Mouse (Mus musculus): ENCODE data around the gene Tor3a.

DNA sequence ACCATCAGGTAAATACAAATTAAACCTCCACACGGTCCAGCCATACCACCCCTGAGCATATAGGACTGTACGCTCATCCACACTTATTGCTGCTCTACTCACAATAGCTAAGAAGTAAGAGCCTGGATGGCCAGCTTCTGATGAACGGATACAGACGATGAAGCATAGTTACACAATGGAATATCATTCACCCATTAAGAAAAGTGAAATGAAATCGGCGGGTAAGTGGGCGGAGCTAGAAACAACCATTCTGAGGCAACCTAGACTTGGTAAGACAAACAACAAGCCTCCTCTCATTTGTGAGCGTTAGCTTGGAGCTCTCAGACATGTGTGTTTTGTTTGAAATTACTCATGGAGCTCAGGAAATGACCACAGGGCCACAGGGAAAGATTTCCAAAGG lies 8.4 kb downstream of the Tor3a start:
- TF ChIP-seq CTCF (IDR thresholded peaks at IDR 0.05; ENCODE audit: low read depth, low read length) = no peak
- TF ChIP-seq POLR2A (IDR thresholded peaks at IDR 0.05; ENCODE audit: extremely low read depth, insufficient read depth, low read length) = no peak
